Comparison of ENCODE assay signal across 8 mouse cellular contexts in the genomic region with DNA sequence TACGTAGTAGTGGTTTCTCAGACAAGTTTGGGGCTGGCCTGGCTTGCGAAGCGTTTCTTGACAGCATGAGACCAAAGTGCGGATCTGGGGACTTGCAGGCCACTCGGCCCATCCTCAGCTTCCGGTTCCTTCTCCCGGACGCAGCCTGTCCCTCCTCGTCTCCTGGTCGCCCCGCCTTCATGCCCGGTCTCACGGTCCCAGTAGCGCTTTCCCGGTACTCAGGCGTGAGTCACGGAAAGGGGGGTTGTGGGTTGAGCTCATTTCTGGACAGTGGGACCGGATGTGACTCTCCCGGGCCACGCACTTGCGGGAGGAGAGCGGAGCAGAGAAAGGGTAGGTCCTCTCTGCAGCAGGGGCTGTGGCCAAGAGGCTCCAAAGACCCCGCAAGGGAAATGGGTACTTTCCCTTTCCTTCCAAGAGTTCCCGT. TPM values are rescaled to one million over a fixed set of nuclear protein-coding genes. Genes with fewer than 3 reads are reported as not detected.
A peak's percentile ranks its signal among the peaks of the same experiment; 100 is the strongest.
DNase-seq lines count a peak whose midpoint lies in the region; ATAC-seq and TF ChIP-seq lines count a peak whose summit lies in the region.

A gene (plus strand): TSS at position 46 of the 427 bp plus-strand sequence.

- H3K4me2 ChIP-seq in hindbrain, embryonic 15.5 days: peak within 1 kb of the TSS; percentile 85

- H3K4me3 ChIP-seq in hindbrain, embryonic 15.5 days: peak within 1 kb of the TSS; percentile 49

- CTCF ChIA-PET in Patski (lab: Charles Lee): interaction anchor here (0.7 to 2.1 kb wide), 3 partner anchors 22 to 167 kb away, joined by 4 to 7 read pairs (median 4); a partner anchor contains a TSS

- peak; percentile 81 for ATAC-seq in Patski
- no peak for ATAC-seq in hindbrain, embryonic 15.5 days (ENCODE audit: low FRiP score, low read depth)

- in situ Hi-C loops in Patski (cut with MboI; ENCODE audit: low pct_unique_long_range_greater_than_20kb): loop anchor here (5.0 to 10.0 kb wide), 3 partner anchors 108 to 361 kb away; a partner anchor contains a TSS

- TF ChIP-seq CTCF in Patski (IDR thresholded peaks at IDR 0.05): no peak

- no peaks in the 10 kb centered on the region for H3K9me3 ChIP-seq in hindbrain, embryonic 15.5 days

- H3K9ac ChIP-seq in hindbrain, embryonic 15.5 days: peak within 1 kb of the TSS; percentile 52

- peaks cover 36% of the 10 kb centered on the region for H3K4me1 ChIP-seq in hindbrain, embryonic 15.5 days (replicated peaks)

- POLR2A ChIA-PET in Patski (lab: Charles Lee): interaction anchor here (1.0 kb wide), 2 partner anchors 12 to 118 kb away, joined by 3 to 7 read pairs; no protein-coding TSS in a partner anchor

- DNase-seq in Patski (ENCODE audit: low read depth, low spot score): peak; percentile 71
- DNase-seq in cerebellum, postnatal 25 days: peak; percentile 78 to 81
- DNase-seq in gastrocnemius, adult 18-20 months (ENCODE audit: low spot score): peak; percentile 94
- peak; percentile 53 to 56 for DNase-seq in left cerebral cortex, adult 18-20 months (ENCODE audit: low spot score in 2 of 2)
- peak; percentile 88 to 92 for DNase-seq in lung, postnatal 4 days
- peak; percentile 82 for DNase-seq in retina, postnatal 1 day
- DNase-seq in thymus, postnatal 4 days: peak; percentile 37

- peak within 1 kb of the TSS; percentile 62 for H3K27ac ChIP-seq in hindbrain, embryonic 15.5 days (replicated peaks)

- no peaks in the 10 kb centered on the region for H3K27me3 ChIP-seq in Patski
- H3K27me3 ChIP-seq in hindbrain, embryonic 15.5 days: no peaks in the 10 kb centered on the region

- under 1% methylated on average over 24 of the region's 24 CpGs for WGBS in hindbrain, embryonic 15.5 days

- no peaks in the 10 kb centered on the region for H3K36me3 ChIP-seq in hindbrain, embryonic 15.5 days

RNA-seq across cellular contexts. Expression of the gene that starts here (rescaled TPM):
- 1.6 TPM for polyA plus RNA-seq in Patski (2021)
- total RNA-seq in gastrocnemius, adult 18-20 months (2021): 1 to 10 TPM; 1.2 to 2.0 TPM
- polyA plus RNA-seq in hindbrain, embryonic 15.5 days (2015; fragmentation: Nextera tagmentation; extraction: Ambion mirVana): 7.7 and 14.1 TPM in 2 replicates
- total RNA-seq in left cerebral cortex, adult 18-20 months (2021): under 1 TPM in 1 of 2 experiments, not detected in 1; 0.79 TPM

Comparison
In these comparisons a context has a peak if more than half of its experiments do, and no peak if none do; other contexts are left out.
1. Peak in DNase-seq in left cerebral cortex, adult 18-20 months; RNA of the gene not detected or under 1 TPM.
2. DNase-seq: peak in every context shown above with its lines; median percentile 94 in gastrocnemius, adult 18-20 months; 90 in lung, postnatal 4 days; 82 in retina, postnatal 1 day; 80 in cerebellum, postnatal 25 days; 71 in Patski; 54 in left cerebral cortex, adult 18-20 months; 37 in thymus, postnatal 4 days.